Mouse (Mus musculus) heart, embryonic 10.5 days (tissue): ENCODE results near the gene Sec1. TPM values are rescaled to one million over a fixed set of nuclear protein-coding genes. Genes with fewer than 3 reads are reported as not detected.
"Not testable (repeated sequence)": the region's sequence is repeated elsewhere in the genome, so short reads cannot be mapped to it uniquely, and the experiment has no call there.

Experiments used
- DNase-seq: peaks from one replicate; pipeline ENCODE4 v3.0.0-alpha.2; 2017; ENCODE audit warnings: low spot score
- H3K27ac ChIP-seq: fragments of 300-500 bp; sonication (generic); 2 replicates; pipeline ENCODE4 v1.5.1; 2016; ENCODE audit warnings: mild to moderate bottlenecking
- H3K27me3 ChIP-seq: fragments of 300-500 bp; sonication (generic); 2 replicates; pipeline ENCODE4 v1.6.1; 2016; ENCODE audit warnings: mild to moderate bottlenecking; ENCODE audit not compliant: poor library complexity, insufficient read depth, severe bottlenecking
- H3K36me3 ChIP-seq: fragments of 300-500 bp; sonication (generic); 2 replicates; pipeline ENCODE4 v1.6.1; 2016; ENCODE audit warnings: mild to moderate bottlenecking, moderate library complexity
- H3K4me1 ChIP-seq: fragments of 300-500 bp; sonication (generic); 2 replicates; pipeline ENCODE4 v1.6.1; 2016; ENCODE audit warnings: mild to moderate bottlenecking
- H3K4me3 ChIP-seq: fragments of 300-500 bp; sonication (generic); 2 replicates; pipeline ENCODE4 v1.5.1; 2016; ENCODE audit warnings: mild to moderate bottlenecking, moderate library complexity
- H3K9me3 ChIP-seq: fragments of 300-500 bp; sonication (generic); 2 replicates; pipeline ENCODE4 v1.6.1; 2016; ENCODE audit warnings: mild to moderate bottlenecking, moderate library complexity
- WGBS: fragments of 180-500 bp; shearing (Covaris S2); methylation state at CpG from one replicate; pipeline ENCODE4 v1.1.7; 2016; 5-methylcytosine and 5-hydroxymethylcytosine counted together
- polyA plus RNA-seq: library from polyadenylated mRNA; unstranded; fragments of >200 nt; fragmentation: Nextera tagmentation; extraction: Ambion mirVana; gene quantifications from 2 replicates; pipeline ENCODE4 v1.2.1, GENCODE M21; 2016

The Sec1 gene
- polyA plus RNA-seq, 1 experiment from 2014 or later, result 0.51 TPM

DNA sequence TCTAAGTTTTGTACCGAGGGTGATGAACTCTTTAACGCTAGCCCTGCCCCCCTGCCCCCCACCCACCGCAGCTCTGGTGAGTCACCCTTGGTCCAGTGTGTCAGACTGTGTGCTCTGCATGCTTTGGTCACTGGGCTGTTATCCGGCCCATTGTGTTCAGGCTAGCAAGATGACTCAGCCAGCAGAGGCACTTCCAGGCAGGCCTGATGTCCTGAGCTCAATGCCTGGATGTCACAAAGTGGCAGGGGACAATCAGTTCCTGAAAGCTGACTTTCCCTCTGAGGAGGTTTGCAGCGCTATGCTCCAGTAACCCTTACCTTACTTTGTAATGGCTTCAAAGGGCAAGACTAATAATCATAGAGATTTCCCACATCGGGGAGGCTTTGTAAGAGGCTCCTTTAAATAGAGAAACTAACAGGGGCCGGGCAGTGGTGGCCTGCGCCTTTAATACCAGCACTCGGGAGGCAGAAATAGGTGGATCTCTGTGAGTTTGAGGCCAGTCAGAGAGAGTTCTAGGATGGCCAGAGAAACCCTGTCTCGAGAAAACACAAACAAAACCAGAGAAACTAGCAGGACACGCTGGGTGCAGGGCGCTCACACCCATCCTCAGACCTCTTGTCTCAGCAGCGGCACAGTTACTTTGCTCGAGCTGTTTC, 14.1 kb downstream of the Sec1 start:
- no peaks in the 10 kb centered on the region for H3K36me3 ChIP-seq
- no peak for DNase-seq
- H3K4me1 ChIP-seq, result peaks cover 35% of the 10 kb centered on the region
- H3K4me3 ChIP-seq, result no peak overlapping the region
- H3K27me3 ChIP-seq, result peaks cover 11% of the 10 kb centered on the region; the same call in 1 of the 2 replicates
- 65% methylated on average over 14 of the region's 14 CpGs for WGBS
- H3K9me3 ChIP-seq, result no peaks in the 10 kb centered on the region
- peak overlapping the region; percentile 12; the same call in 1 of the 2 replicates for H3K27ac ChIP-seq

DNA sequence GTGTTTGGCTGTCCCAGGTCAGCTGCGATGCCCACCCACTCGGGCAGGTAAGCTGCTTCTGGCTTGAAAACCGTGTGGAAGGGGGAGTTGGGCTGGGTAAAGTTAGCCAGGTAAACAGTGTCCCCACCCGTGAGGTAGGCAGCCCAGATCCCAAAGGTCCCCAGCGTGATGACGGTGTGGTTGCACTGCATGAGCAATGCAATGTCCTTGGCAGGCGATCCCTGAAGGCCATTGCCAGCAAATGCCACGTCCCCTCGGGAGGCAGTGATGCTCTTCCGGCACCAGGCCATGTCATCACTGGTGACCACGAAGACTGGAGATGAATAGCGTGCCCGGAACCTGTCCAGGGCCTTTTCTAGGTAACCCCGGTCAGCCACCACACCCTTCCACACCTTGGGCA, 15.7 kb downstream of the Sec1 start:
- no peak overlapping the region for H3K27ac ChIP-seq
- peaks cover 3% of the 10 kb centered on the region; the same call in 1 of the 2 replicates for H3K27me3 ChIP-seq
- no peaks in the 10 kb centered on the region for H3K36me3 ChIP-seq
- peaks cover 35% of the 10 kb centered on the region for H3K4me1 ChIP-seq
- no peaks in the 10 kb centered on the region for H3K9me3 ChIP-seq
- no peak for DNase-seq
- H3K4me3 ChIP-seq, result no peak overlapping the region
- WGBS, result 95% methylated on average over 14 of the region's 14 CpGs

DNA sequence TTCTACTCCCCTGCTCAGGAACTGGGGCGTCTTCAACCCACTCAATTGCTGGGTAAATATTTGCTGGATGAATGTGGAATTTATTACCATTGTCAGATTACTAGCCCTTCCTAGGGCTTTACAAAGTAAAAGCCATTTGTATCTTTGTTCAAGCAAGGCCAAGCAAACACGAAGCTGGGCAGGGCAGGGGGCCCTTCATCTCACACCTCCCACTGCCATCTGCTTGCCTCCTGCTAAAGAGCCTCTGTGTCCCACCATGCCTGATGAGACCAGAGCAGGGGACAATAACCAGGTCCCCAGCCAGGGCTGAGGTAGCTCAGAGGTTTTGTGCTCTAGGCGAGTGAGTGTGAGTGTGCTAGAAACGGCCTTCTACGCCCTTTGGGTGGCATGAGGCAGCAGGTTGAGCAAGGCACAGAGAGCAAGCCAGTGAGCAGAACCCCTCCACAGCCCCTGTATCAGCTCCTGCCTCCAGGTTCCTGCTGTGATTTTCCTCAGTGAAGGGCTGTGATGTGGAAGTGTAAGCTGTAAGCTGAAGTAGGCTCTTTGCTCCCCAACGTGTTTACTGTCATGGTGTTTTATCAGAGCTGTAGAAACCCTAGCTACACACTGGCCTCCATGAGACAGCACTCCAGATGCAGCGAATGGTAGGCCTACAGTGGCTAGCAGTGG, 16.4 kb downstream of the Sec1 start:
- H3K27me3 ChIP-seq, result peaks cover 3% of the 10 kb centered on the region; the same call in 1 of the 2 replicates
- 66% methylated on average over 7 of the region's 7 CpGs for WGBS
- no peaks in the 10 kb centered on the region for H3K36me3 ChIP-seq
- DNase-seq, result no peak
- H3K9me3 ChIP-seq, result no peaks in the 10 kb centered on the region
- peaks cover 28% of the 10 kb centered on the region for H3K4me1 ChIP-seq
- H3K27ac ChIP-seq, result 0 out of 2 replicates have a peak overlapping the region, but pooled peaks have one; percentile 29
- no peak overlapping the region for H3K4me3 ChIP-seq

DNA sequence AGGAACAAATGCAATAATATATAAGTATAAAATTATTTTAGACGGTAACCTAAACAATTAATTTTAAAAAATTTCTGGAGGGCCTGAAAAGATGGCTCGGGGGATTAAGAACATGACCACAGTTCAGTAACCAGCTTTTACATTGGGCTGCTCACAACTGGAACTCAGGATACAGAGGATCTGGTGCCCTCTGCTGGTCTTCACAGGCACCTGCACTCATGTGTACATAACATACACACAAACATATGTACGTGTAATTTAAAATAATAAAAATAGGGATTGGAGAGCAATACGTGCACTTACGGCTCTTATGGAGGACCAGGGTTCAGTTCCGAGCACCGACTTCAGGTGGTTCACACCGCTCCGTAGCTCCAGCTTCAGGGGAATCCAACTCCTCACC, 25.3 kb downstream of the Sec1 start:
- WGBS, result 93% methylated on average over 9 of the region's 9 CpGs
- Histone ChIP-seq H3K4me3 (no peak overlapping the region), H3K27me3 (no peaks in the 10 kb centered on the region), H3K4me1 (peaks cover 17% of the 10 kb centered on the region), H3K36me3 (no peaks in the 10 kb centered on the region), H3K27ac (no peak overlapping the region), H3K9me3 (no peaks in the 10 kb centered on the region)
- DNase-seq, result no peak

DNA sequence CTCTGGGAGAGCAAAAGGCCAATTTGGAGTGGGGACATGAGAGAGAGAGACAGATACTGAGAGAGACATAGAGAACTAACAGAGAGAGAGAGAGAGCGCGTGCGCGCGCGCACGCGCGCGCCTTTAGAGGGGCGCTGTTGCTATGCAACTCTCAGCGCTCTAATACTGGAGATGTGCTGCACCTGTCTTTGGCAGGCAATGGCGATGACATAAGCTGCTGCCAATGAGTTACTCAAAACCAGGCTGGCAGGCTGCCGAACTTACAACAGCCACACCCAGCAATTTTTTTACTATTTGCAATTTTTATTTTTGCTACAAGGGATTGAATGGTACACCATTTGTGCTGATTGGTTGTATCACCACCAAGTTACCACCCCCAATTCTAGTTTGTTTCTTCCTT, 26.4 kb downstream of the Sec1 start:
- H3K36me3 ChIP-seq, result no peaks in the 10 kb centered on the region
- H3K27me3 ChIP-seq, result no peaks in the 10 kb centered on the region
- no peaks in the 10 kb centered on the region for H3K9me3 ChIP-seq
- 60% methylated on average over 14 of the region's 14 CpGs for WGBS
- DNase-seq, result no peak
- no peak overlapping the region for H3K4me3 ChIP-seq
- peaks cover 25% of the 10 kb centered on the region for H3K4me1 ChIP-seq
- no peak overlapping the region for H3K27ac ChIP-seq

DNA sequence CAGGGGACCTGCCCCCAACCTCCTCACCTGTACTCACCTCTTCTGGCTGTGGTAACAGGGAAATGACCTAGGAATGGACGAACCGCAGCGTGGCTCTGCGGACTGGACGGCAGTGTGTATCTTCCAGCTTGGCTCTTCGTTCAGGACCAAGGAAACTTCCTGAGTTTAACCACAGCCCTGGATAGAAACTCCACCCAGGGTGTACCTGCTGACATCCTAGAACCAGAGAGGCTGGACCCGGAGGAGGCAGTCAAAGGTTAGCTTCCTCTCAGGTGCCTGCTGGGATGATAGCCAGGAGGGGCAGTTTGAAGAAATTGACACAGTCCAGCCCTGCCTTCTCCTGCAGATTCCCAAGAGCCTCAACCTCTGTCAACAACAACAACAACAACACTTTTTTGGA, 28.0 kb downstream of the Sec1 start, which contains the start of gene Fut2:
Fut2 (minus strand) TSS at position 234 of the 400 bp plus-strand sequence.
- Histone ChIP-seq H3K27me3 (no peaks in the 10 kb centered on the region), H3K27ac (no peak within 1 kb of the TSS), H3K4me3 (no peak within 1 kb of the TSS), H3K9me3 (no peaks in the 10 kb centered on the region), H3K36me3 (no peaks in the 10 kb centered on the region), H3K4me1 (peaks cover 25% of the 10 kb centered on the region)
- no peak for DNase-seq
- 82% methylated on average over 7 of the region's 7 CpGs for WGBS

DNA sequence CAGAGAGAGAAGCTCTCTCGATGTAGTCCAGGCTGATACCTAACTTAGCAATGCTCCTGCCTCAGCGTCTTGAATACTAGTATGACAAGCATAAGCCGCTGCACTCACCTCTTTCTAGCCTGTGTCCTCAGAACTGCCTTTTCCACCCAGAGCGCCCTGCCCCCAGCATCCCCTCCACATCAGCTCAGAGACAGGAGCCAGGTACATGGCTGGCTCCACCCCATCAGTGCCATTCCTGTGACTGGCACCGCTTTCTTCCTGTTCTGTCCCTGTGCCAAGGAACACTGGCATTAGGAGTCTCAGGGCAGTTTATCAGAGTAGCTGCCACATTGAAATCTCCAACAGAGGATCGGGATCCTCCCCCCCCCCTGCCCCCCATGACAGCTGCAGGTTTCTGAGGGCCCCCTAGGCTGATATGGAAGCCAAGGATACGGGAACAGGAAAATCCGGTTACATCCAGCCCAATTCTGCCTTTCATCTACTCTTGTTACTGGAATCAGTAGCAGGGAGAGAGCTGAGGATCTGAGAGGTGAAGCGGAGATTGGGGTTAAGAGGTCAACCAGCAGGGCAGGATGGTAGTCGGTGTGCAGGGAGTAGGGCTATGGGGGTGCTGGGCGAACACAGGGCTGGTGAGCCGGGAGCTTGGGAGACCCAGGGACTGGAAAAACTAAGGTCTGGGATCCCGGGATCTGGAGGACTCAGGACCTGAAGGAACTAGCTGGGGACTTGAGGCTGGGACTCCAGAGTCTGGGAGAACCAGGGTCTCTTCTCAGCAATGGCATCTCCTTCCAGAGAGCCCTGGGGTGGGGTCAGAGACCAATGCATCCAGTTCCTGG, 28.7 kb downstream of the Sec1 start:
- H3K4me3 ChIP-seq, result no peak overlapping the region

DNA sequence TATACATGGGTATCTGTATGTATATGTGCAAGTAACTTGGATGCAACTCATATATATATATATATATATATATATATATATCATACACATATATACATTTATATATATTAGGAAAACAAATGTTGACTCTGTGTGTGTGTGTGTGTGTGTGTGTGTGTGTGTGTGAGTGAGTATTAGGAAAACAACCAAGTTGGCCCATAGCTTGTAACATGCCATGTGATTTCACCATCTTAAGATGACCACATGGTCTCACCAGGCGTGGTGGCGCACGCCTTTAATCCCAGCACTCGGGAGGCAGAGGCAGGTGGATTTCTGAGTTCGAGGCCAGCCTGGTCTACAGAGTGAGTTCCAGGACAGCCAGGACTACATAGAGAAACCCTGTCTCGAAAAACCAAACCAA, 32.5 kb downstream of the Sec1 start:
- H3K36me3 ChIP-seq, H3K4me3 ChIP-seq, DNase-seq, H3K27me3 ChIP-seq, H3K9me3 ChIP-seq, H3K27ac ChIP-seq: not testable (repeated sequence)
- peaks cover 25% of the 10 kb centered on the region for H3K4me1 ChIP-seq
- 88% methylated on average over 6 of the region's 6 CpGs for WGBS

More for the DNA sequence above, 28.7 kb downstream of the Sec1 start:
- H3K27me3 ChIP-seq, result no peaks in the 10 kb centered on the region
- no peak overlapping the region for H3K27ac ChIP-seq
- H3K4me1 ChIP-seq, result peaks cover 25% of the 10 kb centered on the region
- H3K36me3 ChIP-seq, result no peaks in the 10 kb centered on the region
- WGBS, result 58% methylated on average over 13 of the region's 13 CpGs
- no peaks in the 10 kb centered on the region for H3K9me3 ChIP-seq
- DNase-seq, result no peak

DNA sequence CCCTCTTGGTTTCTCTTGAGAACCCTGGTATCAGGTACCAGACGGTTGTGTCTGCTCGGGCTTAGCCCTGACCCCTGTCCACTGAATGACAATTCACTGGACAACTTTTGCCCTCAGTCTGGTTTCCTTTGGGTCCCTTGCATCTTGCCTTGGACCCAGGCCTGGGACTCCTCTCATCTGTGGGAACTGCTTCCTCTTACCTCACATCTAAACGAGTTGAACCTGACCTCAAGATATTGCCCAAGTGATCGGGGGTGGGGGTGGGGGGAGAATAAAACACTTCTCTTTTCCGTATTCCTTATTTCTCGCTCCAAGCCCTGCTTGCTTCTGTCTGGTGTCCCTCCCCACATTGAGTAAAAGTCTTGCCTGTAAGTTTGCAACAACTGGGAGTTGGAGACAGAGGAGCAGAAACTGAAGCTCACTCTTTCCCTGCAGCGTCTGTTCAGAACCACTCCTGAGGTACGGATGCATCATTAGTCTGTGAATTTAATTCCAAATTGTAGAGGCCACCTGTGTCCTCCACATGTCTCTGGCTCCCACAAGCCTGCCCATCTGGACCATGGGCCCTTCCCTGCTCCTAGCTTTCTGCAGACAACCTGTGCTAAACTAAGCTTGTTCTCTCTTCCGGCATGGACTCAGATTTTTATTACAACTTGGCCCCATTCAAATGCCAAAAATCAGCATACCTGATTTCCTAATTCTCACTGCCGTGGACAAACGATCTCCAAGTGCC, 33.3 kb downstream of the Sec1 start:
- Histone ChIP-seq H3K4me3 (no peak overlapping the region), H3K27me3 (no peaks in the 10 kb centered on the region), H3K27ac (no peak overlapping the region), H3K9me3 (no peaks in the 10 kb centered on the region), H3K36me3 (no peaks in the 10 kb centered on the region), H3K4me1 (peaks cover 25% of the 10 kb centered on the region)
- DNase-seq, result no peak
- 81% methylated on average over 11 of the region's 11 CpGs for WGBS

DNA sequence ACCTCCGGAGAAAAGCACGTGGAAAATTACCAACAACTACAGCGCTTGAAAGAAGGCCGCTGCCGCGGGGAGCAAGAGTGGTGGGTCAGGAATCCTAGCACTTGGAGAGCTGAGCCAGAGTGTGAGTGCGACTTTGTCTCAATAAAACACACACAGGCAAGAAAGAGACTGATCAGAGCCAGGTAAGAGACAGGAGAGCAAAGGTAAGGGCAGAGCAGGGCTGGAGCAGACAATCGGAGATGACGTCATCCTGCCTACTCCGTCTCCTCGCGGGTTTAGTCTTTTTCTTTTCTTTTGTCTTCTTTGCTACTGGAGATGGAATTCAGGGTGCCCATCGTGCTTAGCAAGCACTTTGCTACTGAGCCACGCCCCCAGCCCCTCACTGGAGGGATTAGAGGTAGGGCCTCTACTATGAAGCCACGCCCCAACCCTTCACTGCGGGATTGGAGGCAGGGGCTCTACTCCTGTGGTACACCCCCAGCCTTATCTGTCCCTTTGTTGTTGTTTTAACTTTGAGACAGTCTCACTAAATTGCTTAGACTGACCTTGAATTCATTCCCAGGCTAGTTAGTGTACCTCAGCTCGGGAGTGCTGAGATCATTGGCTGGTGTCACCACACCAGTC, 39.7 kb downstream of the Sec1 start:
- Histone ChIP-seq H3K9me3 (no peaks in the 10 kb centered on the region), H3K27ac (peak overlapping the region; percentile 60), H3K27me3 (no peaks in the 10 kb centered on the region), H3K36me3 (no peaks in the 10 kb centered on the region), H3K4me3 (peak overlapping the region; percentile 43), H3K4me1 (peaks cover 16% of the 10 kb centered on the region)
- 23% methylated on average over 17 of the region's 17 CpGs for WGBS
- no peak for DNase-seq

DNA sequence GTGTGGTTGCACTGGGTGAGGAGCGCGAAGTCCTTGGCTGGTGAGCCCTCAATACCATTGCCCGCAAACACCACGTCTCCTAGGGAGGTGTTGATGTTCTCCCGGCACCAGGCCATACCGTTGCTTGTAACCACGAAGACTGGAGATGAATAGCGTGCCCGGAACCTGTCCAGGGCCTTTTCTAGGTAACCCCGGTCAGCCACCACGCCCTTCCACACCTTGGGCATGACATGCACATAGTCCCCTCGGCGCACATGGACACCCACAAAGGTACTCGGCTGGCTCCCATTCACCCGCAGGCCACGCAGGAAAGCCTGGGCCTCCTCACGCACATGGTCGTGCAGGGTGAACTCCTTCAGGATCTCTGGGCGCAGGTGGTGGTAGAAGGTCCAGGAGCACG, 43.7 kb downstream of the Sec1 start:
- DNase-seq, H3K4me3 ChIP-seq, H3K36me3 ChIP-seq, H3K9me3 ChIP-seq, H3K27me3 ChIP-seq: not testable (repeated sequence)
- peak overlapping the region; percentile 85 for H3K27ac ChIP-seq
- peaks cover 29% of the 10 kb centered on the region for H3K4me1 ChIP-seq
- 91% methylated on average over 20 of the region's 20 CpGs for WGBS

DNA sequence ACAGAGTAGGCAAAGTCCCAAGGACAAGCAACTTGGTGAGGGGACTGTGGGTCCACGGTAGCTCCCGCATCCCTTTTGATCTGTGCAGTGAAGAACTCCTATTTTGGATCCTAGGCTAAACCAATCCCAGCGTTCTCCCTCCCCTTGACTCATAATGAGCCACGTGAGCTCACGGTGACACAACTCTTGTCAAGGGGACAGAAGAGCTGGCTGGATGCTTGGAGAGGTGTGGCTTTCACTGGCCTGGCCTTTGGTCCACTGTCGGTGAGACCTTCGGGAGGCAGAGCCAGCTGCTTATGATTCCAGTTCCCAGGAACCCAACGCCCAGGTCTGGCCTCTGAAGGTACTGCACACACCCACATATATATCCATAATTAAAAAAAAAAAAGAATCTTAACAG, 44.9 kb downstream of the Sec1 start:
- Histone ChIP-seq H3K27me3 (no peaks in the 10 kb centered on the region), H3K36me3 (no peaks in the 10 kb centered on the region), H3K4me3 (no peak overlapping the region), H3K27ac (peak overlapping the region; percentile 85), H3K9me3 (no peaks in the 10 kb centered on the region), H3K4me1 (peaks cover 33% of the 10 kb centered on the region)
- 46% methylated on average over 8 of the region's 8 CpGs for WGBS
- no peak for DNase-seq
